Mouse (Mus musculus) MEL (cell line): ENCODE data around the gene Gm10643. TPM values are rescaled to one million over a fixed set of nuclear protein-coding genes. Genes with fewer than 3 reads are reported as not detected.

Source experiments
- DNase-seq: peaks from one replicate; pipeline ENCODE4 v3.0.0; 2011; ENCODE audit warnings: low read depth, low spot score
- H3K27ac ChIP-seq: 2 replicates; pipeline ENCODE4 v1.5.1; 2012; ENCODE audit warnings: low read depth, mild to moderate bottlenecking, control low read depth, low read length, moderate library complexity; ENCODE audit not compliant: control insufficient read depth
- H3K27me3 ChIP-seq, 2 experiments: fragments of 150-350 bp in 1 of 2; sonication (generic) in 1 of 2; 2 replicates each; pipeline ENCODE4 v1.6.1; 2012; ENCODE audit warnings: low read length in 2 of 2, mild to moderate bottlenecking in 2 of 2, improper control_type of control experiment in 1 of 2, moderate library complexity in 1 of 2; ENCODE audit not compliant: insufficient read depth in 2 of 2, control insufficient read depth in 1 of 2
- H3K36me3 ChIP-seq, 2 experiments: 2 replicates each; pipeline ENCODE4 v1.6.1; 2012 to 2014; ENCODE audit warnings: low read length in 2 of 2, improper control_type of control experiment in 1 of 2, inconsistent platforms in 1 of 2, mild to moderate bottlenecking in 1 of 2; ENCODE audit not compliant: insufficient read depth in 2 of 2, control insufficient read depth in 1 of 2
- H3K4me1 ChIP-seq, 2 experiments: fragments of 150-350 bp in 1 of 2; sonication (generic) in 1 of 2; 2 replicates each; pipeline ENCODE4 v1.6.1; 2012; ENCODE audit warnings: low read length in 2 of 2, improper control_type of control experiment in 1 of 2, mild to moderate bottlenecking in 1 of 2; ENCODE audit not compliant: insufficient read depth in 2 of 2, control insufficient read depth in 1 of 2
- H3K4me3 ChIP-seq, 2 experiments: fragments of 150-350 bp in 1 of 2; sonication (generic) in 1 of 2; 2 replicates each; pipeline ENCODE4 v1.5.1; 2012; ENCODE audit warnings: low read depth in 2 of 2, low read length in 2 of 2, mild to moderate bottlenecking in 2 of 2, moderate library complexity in 2 of 2, control low read depth in 1 of 2, improper control_type of control experiment in 1 of 2; ENCODE audit not compliant: control insufficient read depth in 1 of 2, insufficient read depth in 1 of 2
- H3K79me2 ChIP-seq: 2 replicates; pipeline ENCODE4 v1.6.1; 2012; ENCODE audit warnings: mild to moderate bottlenecking, low read length, moderate library complexity; ENCODE audit not compliant: control insufficient read depth, poor library complexity, insufficient read depth
- H3K9ac ChIP-seq: 2 replicates; pipeline ENCODE4 v1.6.1; 2012; ENCODE audit warnings: low read depth, mild to moderate bottlenecking, control low read depth, low read length, moderate library complexity; ENCODE audit not compliant: control insufficient read depth, poor library complexity, severe bottlenecking
- H3K9me3 ChIP-seq: fragments of 150-350 bp; sonication (generic); replicated peaks from 2 replicates; pipeline ENCODE4 v1.6.1; 2012; ENCODE audit warnings: mild to moderate bottlenecking, low read length, improper control_type of control experiment, moderate library complexity; ENCODE audit not compliant: insufficient read depth
- CHD1 ChIP-seq: IDR thresholded peaks from 2 replicates; pipeline ENCODE4 v1.6.1; 2012; ENCODE audit warnings: low read depth, mild to moderate bottlenecking, inconsistent platforms, low read length, improper control_type of control experiment
- CHD2 ChIP-seq: IDR thresholded peaks from 2 replicates; pipeline ENCODE4 v1.6.1; 2011; ENCODE audit warnings: low read length, improper control_type of control experiment
- CTCF ChIP-seq, 3 experiments: IDR thresholded peaks in 2 of 3; conservative IDR thresholded peaks in 1 of 3; 2 replicates each; pipeline ENCODE4 v1.5.1; 2011 to 2012; ENCODE audit warnings: low read length in 3 of 3, low read depth in 2 of 3, mild to moderate bottlenecking in 2 of 3, improper control_type of control experiment in 1 of 3, inconsistent platforms in 1 of 3, mixed read lengths in 1 of 3, moderate library complexity in 1 of 3; ENCODE audit not compliant: control insufficient read depth in 1 of 3, insufficient read depth in 1 of 3, poor library complexity in 1 of 3, severe bottlenecking in 1 of 3
- ELF1 ChIP-seq: IDR thresholded peaks from 2 replicates; pipeline ENCODE4 v1.6.1; 2014; ENCODE audit warnings: low read depth, mild to moderate bottlenecking, inconsistent platforms, low read length, improper control_type of control experiment, moderate library complexity
- EP300 ChIP-seq, 2 experiments: IDR thresholded peaks; 2 replicates each; pipeline ENCODE4 v1.6.1; 2011; ENCODE audit warnings: improper control_type of control experiment in 2 of 2, low read length in 2 of 2, low read depth in 1 of 2, mild to moderate bottlenecking in 1 of 2
- ETS1 ChIP-seq: IDR thresholded peaks from 2 replicates; pipeline ENCODE4 v1.6.1; 2012; ENCODE audit warnings: low read depth, mild to moderate bottlenecking, inconsistent platforms, low read length, improper control_type of control experiment, moderate library complexity
- GABPA ChIP-seq: IDR thresholded peaks from 2 replicates; pipeline ENCODE4 v1.6.1; 2012; ENCODE audit warnings: low read depth, mild to moderate bottlenecking, inconsistent platforms, low read length, improper control_type of control experiment, moderate library complexity
- HCFC1 ChIP-seq: IDR thresholded peaks from 2 replicates; pipeline ENCODE4 v1.6.1; 2012; ENCODE audit warnings: low read depth, mild to moderate bottlenecking, inconsistent platforms, low read length, improper control_type of control experiment, moderate library complexity
- JUND ChIP-seq: IDR thresholded peaks from 2 replicates; pipeline ENCODE4 v1.6.1; 2011; ENCODE audit warnings: low read depth, mild to moderate bottlenecking, improper control_type of control experiment, low read length
- MAFK ChIP-seq: IDR thresholded peaks from 2 replicates; pipeline ENCODE4 v1.6.1; 2011; ENCODE audit warnings: low read depth, mild to moderate bottlenecking, low read length, improper control_type of control experiment, borderline replicate concordance
- MAZ ChIP-seq: IDR thresholded peaks from 2 replicates; pipeline ENCODE4 v1.6.1; 2012; ENCODE audit warnings: low read depth, mild to moderate bottlenecking, inconsistent platforms, low read length, improper control_type of control experiment
- MXI1 ChIP-seq: IDR thresholded peaks from 2 replicates; pipeline ENCODE4 v1.6.1; 2011; ENCODE audit warnings: mild to moderate bottlenecking, low read depth, low read length, improper control_type of control experiment
- MYB ChIP-seq: IDR thresholded peaks from 2 replicates; pipeline ENCODE4 v1.6.1; 2011; ENCODE audit warnings: mild to moderate bottlenecking, low read depth, low read length, improper control_type of control experiment
- NELFE ChIP-seq: IDR thresholded peaks from 2 replicates; pipeline ENCODE4 v1.6.1; 2011; ENCODE audit warnings: low read depth, low read length, improper control_type of control experiment
- POLR2A ChIP-seq, 2 experiments: IDR thresholded peaks; 2 replicates each; pipeline ENCODE4 v1.6.1; 2011 to 2012; ENCODE audit warnings: low read length in 2 of 2, mild to moderate bottlenecking in 2 of 2, control low read depth in 1 of 2, improper control_type of control experiment in 1 of 2, low read depth in 1 of 2, moderate library complexity in 1 of 2; ENCODE audit not compliant: control insufficient read depth in 1 of 2, insufficient read depth in 1 of 2, poor library complexity in 1 of 2
- POLR2AphosphoS5 ChIP-seq: IDR thresholded peaks from 2 replicates; pipeline ENCODE4 v1.6.1; 2012; ENCODE audit warnings: low read depth, borderline replicate concordance, mild to moderate bottlenecking, inconsistent platforms, low read length, moderate library complexity, mixed read lengths
- RAD21 ChIP-seq: IDR thresholded peaks from 2 replicates; pipeline ENCODE4 v1.6.1; 2011; ENCODE audit warnings: mild to moderate bottlenecking, low read depth, low read length, improper control_type of control experiment
- SIN3A ChIP-seq: IDR thresholded peaks from 2 replicates; pipeline ENCODE4 v1.6.1; 2012; ENCODE audit warnings: low read length, improper control_type of control experiment, inconsistent platforms
- SMC3 ChIP-seq: IDR thresholded peaks from 2 replicates; pipeline ENCODE4 v1.6.1; 2011; ENCODE audit warnings: low read depth, low read length, improper control_type of control experiment
- TBP ChIP-seq: IDR thresholded peaks from 2 replicates; pipeline ENCODE4 v1.8.0; 2011; ENCODE audit warnings: low read depth, low read length, improper control_type of control experiment
- TCF12 ChIP-seq: IDR thresholded peaks from 2 replicates; pipeline ENCODE4 v1.6.1; 2014; ENCODE audit warnings: low read depth, mild to moderate bottlenecking, inconsistent platforms, low read length, improper control_type of control experiment, moderate library complexity
- UBTF ChIP-seq: IDR thresholded peaks from 2 replicates; pipeline ENCODE4 v1.6.1; 2012; ENCODE audit warnings: low read depth, mild to moderate bottlenecking, inconsistent platforms, low read length, improper control_type of control experiment, moderate library complexity, borderline replicate concordance; ENCODE audit not compliant: insufficient read depth
- USF1 ChIP-seq: IDR thresholded peaks from 2 replicates; pipeline ENCODE4 v1.6.1; 2014; ENCODE audit warnings: low read depth, mild to moderate bottlenecking, inconsistent platforms, low read length, improper control_type of control experiment, moderate library complexity
- USF2 ChIP-seq, 2 experiments: IDR thresholded peaks; 2 replicates each; pipeline ENCODE4 v1.6.1; 2011 to 2012; ENCODE audit warnings: improper control_type of control experiment in 2 of 2, low read length in 2 of 2, borderline replicate concordance in 1 of 2, inconsistent platforms in 1 of 2, low read depth in 1 of 2, mild to moderate bottlenecking in 1 of 2; ENCODE audit not compliant: insufficient read depth in 1 of 2
- ZNF384 ChIP-seq: IDR thresholded peaks from 2 replicates; pipeline ENCODE4 v1.6.1; 2012; ENCODE audit warnings: low read depth, mild to moderate bottlenecking, inconsistent platforms, low read length, improper control_type of control experiment
- polyA plus RNA-seq, 2 experiments: library from polyadenylated mRNA; stranded (reverse) in 1 of 2; unstranded in 1 of 2; fragments of >175 nt in 1 of 2; fragments of >200 nt in 1 of 2; gene quantifications; 2 replicates each; pipeline versions ENCODE4 v1.2.1 to v1.2.4; 2012; ENCODE audit warnings: low replicate concordance in 2 of 2, low read depth in 1 of 2; ENCODE audit not compliant: insufficient read length in 2 of 2, insufficient read depth in 1 of 2, missing spikeins in 1 of 2
- total RNA-seq: library from RNA; depleted of rRNA; stranded (reverse); fragments of 300-350 nt; gene quantifications from 2 replicates; pipeline ENCODE4 v1.2.3, GENCODE M21; 2012

Gene Gm10643
- total and polyA plus RNA-seq, 3 experiments, result 0.23 to 0.28 TPM; not detected in 1

- peaks cover 6 to 26% of the 10 kb centered on the region in 2 experiments for H3K4me1 ChIP-seq
- no peaks in the 10 kb centered on the region for H3K27me3 ChIP-seq
- H3K9me3 ChIP-seq, result no peaks in the 10 kb centered on the region
- TF ChIP-seq UBTF (no peak), ETS1 (peak; percentile 71; the same call in 1 of the 2 replicates), NELFE (peak; percentile 30; the same call in 1 of the 2 replicates), MAFK (no peak), MYB (no peak), ZNF384 (no peak), HCFC1 (peak; percentile 52; the same call in 1 of the 2 replicates), POLR2A (IDR thresholded peaks at IDR 0.05; ENCODE audit: control insufficient read depth in 1 of 2, insufficient read depth in 1 of 2, low read depth in 1 of 2, low read length in 2 of 2, poor library complexity in 1 of 2) (peak in 1 of 2 experiments; percentile 56; a peak in 1 of 4 replicates), GABPA (no peak), MXI1 (0 out of 2 replicates have a peak, but pooled peaks have one; percentile 22), TBP (0 out of 2 replicates have a peak, but pooled peaks have one; percentile 44), CHD1 (no peak), SIN3A (peak; percentile 30; the same call in 1 of the 2 replicates), EP300 (IDR thresholded peaks at IDR 0.05; ENCODE audit: low read depth in 1 of 2, low read length in 2 of 2) (peak in 1 of 2 experiments; percentile 67; a peak in 3 of 4 replicates), MAZ (no peak), ELF1 (0 out of 2 replicates have a peak, but pooled peaks have one; percentile 25)
- peaks cover 11% of the 10 kb centered on the region for H3K79me2 ChIP-seq
- peak overlapping the region; percentile 56 for H3K9ac ChIP-seq
- peak; percentile 86 for DNase-seq
- peaks cover 0 to 28% of the 10 kb centered on the region in 2 experiments; a peak in 2 of 4 replicates for H3K36me3 ChIP-seq
- peak overlapping the region in 1 of 2 experiments; percentile 9; a peak in 2 of 4 replicates for H3K4me3 ChIP-seq
- peak overlapping the region; percentile 93 for H3K27ac ChIP-seq
Observed at GRCm38 (mm10) chr8:84063861-84064610, 901 bp downstream of the Gm10643 start.

DNA sequence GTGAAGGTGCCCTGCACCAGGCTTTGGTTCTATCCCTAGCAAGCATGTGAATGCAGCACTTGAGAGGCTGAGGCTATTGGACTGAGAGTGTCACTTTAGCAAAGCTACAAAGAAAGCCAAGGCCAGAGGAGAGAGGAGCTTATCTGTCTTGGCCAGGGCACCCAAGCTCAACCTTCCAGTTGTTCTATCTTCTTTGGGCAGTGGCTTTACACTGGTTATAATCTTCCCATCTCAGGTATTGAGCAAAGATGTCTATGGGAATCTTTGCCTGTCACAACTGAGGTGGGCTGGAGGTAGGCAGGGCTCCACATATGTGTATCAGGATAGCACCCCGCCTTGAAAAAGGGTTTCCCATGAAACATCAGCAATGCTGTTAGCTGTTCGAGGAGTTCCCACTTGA is 4.7 kb downstream of the Gm10643 start:
- H3K9ac ChIP-seq, result no peak overlapping the region
- peaks cover 4 to 18% of the 10 kb centered on the region in 2 experiments for H3K4me1 ChIP-seq
- H3K36me3 ChIP-seq, result peaks cover 0 to 19% of the 10 kb centered on the region in 2 experiments; a peak in 2 of 4 replicates
- H3K79me2 ChIP-seq, result peaks cover under 1% of the 10 kb centered on the region; the same call in 1 of the 2 replicates
- no peak overlapping the region for H3K27ac ChIP-seq
- no peak overlapping the region for H3K4me3 ChIP-seq
- DNase-seq, result no peak
- H3K27me3 ChIP-seq, result no peaks in the 10 kb centered on the region
- TF ChIP-seq SIN3A, result no peak
- no peak for TF ChIP-seq ELF1
- TF ChIP-seq CHD2, result no peak
- TF ChIP-seq POLR2AphosphoS5, result no peak
- no peak for TF ChIP-seq HCFC1
- no peak for TF ChIP-seq CTCF (IDR thresholded peaks at IDR 0.05 in 2 of 3, conservative IDR thresholded peaks at IDR 0.05 in 1 of 3; ENCODE audit: control insufficient read depth in 1 of 3, insufficient read depth in 1 of 3, low read depth in 2 of 3, low read length in 3 of 3, poor library complexity in 1 of 3, severe bottlenecking in 1 of 3)
- TF ChIP-seq MAFK, result no peak
- no peak for TF ChIP-seq NELFE
- TF ChIP-seq UBTF, result no peak
- TF ChIP-seq SMC3, result no peak
- TF ChIP-seq USF2 (IDR thresholded peaks at IDR 0.05; ENCODE audit: borderline replicate concordance in 1 of 2, insufficient read depth in 1 of 2, low read depth in 1 of 2, low read length in 2 of 2), result no peak
- no peak for TF ChIP-seq RAD21
- no peak for TF ChIP-seq TCF12
- TF ChIP-seq JUND, result no peak
- TF ChIP-seq USF1, result no peak
- H3K9me3 ChIP-seq, result no peaks in the 10 kb centered on the region
